In genomic region chr4:40955942-40956341, GRCm38 (mm10) we compare ENCODE assay signal across 26 mouse cellular contexts. TPM values are rescaled to one million over a fixed set of nuclear protein-coding genes. Genes with fewer than 3 reads are reported as not detected.
DNase-seq lines count a peak whose midpoint lies in the region; ATAC-seq and TF ChIP-seq lines count a peak whose summit lies in the region.
"Had no signal": no experiment of that assay in that cellular context is flagged by ENCODE, and none has a peak within 500 bp of the region (broad histone marks: within the 10 kb centered on the region; RNA-seq: fewer than 3 reads in every experiment).

No protein-coding gene starts in this region.

- no peaks in the 10 kb centered on the region for H3K27me3 ChIP-seq in MEL (ENCODE audit: control insufficient read depth in 1 of 2, insufficient read depth in 2 of 2, low read length in 2 of 2)
- H3K27me3 ChIP-seq in liver, embryonic 12.5 days (replicated peaks), result no peaks in the 10 kb centered on the region
- H3K27me3 ChIP-seq: hindbrain, embryonic 13.5 days; Patski had no signal

- WGBS in liver, embryonic 12.5 days (ENCODE audit: insufficient replicate concordance), result 34% methylated on average over 6 of the region's 6 CpGs

- TF ChIP-seq EP300 in MEL (IDR thresholded peaks at IDR 0.05; ENCODE audit: low read depth in 1 of 2, low read length in 2 of 2), result 0 out of 4 replicates have a peak, but pooled peaks of 1 of the 2 experiments have one; percentile 13

- H3K4me2 ChIP-seq in liver, embryonic 12.5 days, result no peak overlapping the region
- H3K4me2 ChIP-seq: hindbrain, embryonic 13.5 days had no signal

- TF ChIP-seq CTCF in MEL (IDR thresholded peaks at IDR 0.05 in 2 of 3, conservative IDR thresholded peaks at IDR 0.05 in 1 of 3; ENCODE audit: control insufficient read depth in 1 of 3, insufficient read depth in 1 of 3, low read depth in 2 of 3, low read length in 3 of 3, poor library complexity in 1 of 3, severe bottlenecking in 1 of 3), result no peak

- no peak overlapping the region for H3K9ac ChIP-seq in MEL (ENCODE audit: control insufficient read depth, low read depth, low read length, poor library complexity, severe bottlenecking)
- no peak overlapping the region for H3K9ac ChIP-seq in liver, embryonic 12.5 days
- H3K9ac ChIP-seq: hindbrain, embryonic 13.5 days had no signal

- H3K9me3 ChIP-seq in MEL (replicated peaks; ENCODE audit: insufficient read depth, low read length), result no peaks in the 10 kb centered on the region
- no peaks in the 10 kb centered on the region for H3K9me3 ChIP-seq in liver, embryonic 12.5 days (replicated peaks)
- H3K9me3 ChIP-seq: embryonic facial prominence, embryonic 10.5 days; G1E; heart, embryonic 10.5 days; hindbrain, embryonic 13.5 days had no signal

- H3K4me1 ChIP-seq in MEL (ENCODE audit: control insufficient read depth in 1 of 2, insufficient read depth in 2 of 2, low read length in 2 of 2), result no peaks in the 10 kb centered on the region; a peak in 1 of 4 replicates
- peaks cover 11% of the 10 kb centered on the region for H3K4me1 ChIP-seq in liver, embryonic 12.5 days
- H3K4me1 ChIP-seq: embryonic facial prominence, embryonic 10.5 days; heart, embryonic 10.5 days; hindbrain, embryonic 13.5 days had no signal

- ATAC-seq in liver, embryonic 12.5 days, result peak; percentile 59; the same call in 1 of the 2 replicates
- ATAC-seq in megakaryocyte-erythroid progenitor cell, adult 5-6 weeks (replicated peaks; ENCODE audit: low FRiP score, low TSS enrichment, poor library complexity, severe bottlenecking), result 0 out of 2 replicates have a peak, but pooled peaks have one; percentile 65
- ATAC-seq: activated CD4-positive, CD25-positive, alpha-beta regulatory T cell, adult 4 months; CD4-positive, CD25-positive, alpha-beta regulatory T cell, adult 4 months; forebrain, embryonic 14.5 days; hindbrain, postnatal 0 days; Patski had no signal

- no peak for TF ChIP-seq POLR2A in MEL (IDR thresholded peaks at IDR 0.05; ENCODE audit: control insufficient read depth in 1 of 2, insufficient read depth in 1 of 2, low read depth in 1 of 2, low read length in 2 of 2, poor library complexity in 1 of 2)

- no peak overlapping the region for H3K4me3 ChIP-seq in MEL (ENCODE audit: control insufficient read depth in 1 of 2, insufficient read depth in 1 of 2, low read depth in 2 of 2, low read length in 2 of 2)
- H3K4me3 ChIP-seq in liver, embryonic 12.5 days, result no peak overlapping the region
- H3K4me3 ChIP-seq: embryonic facial prominence, embryonic 10.5 days; gastrocnemius, adult 2 months; heart, embryonic 10.5 days; hindbrain, embryonic 13.5 days had no signal

- H3K36me3 ChIP-seq in MEL (ENCODE audit: control insufficient read depth in 1 of 2, insufficient read depth in 2 of 2, low read length in 2 of 2), result peaks cover 2 to 8% of the 10 kb centered on the region in 2 experiments; a peak in 3 of 4 replicates
- H3K36me3 ChIP-seq in liver, embryonic 12.5 days, result peaks cover 92% of the 10 kb centered on the region

- H3K79me2 ChIP-seq in MEL (ENCODE audit: control insufficient read depth, insufficient read depth, low read length, poor library complexity), result no peaks in the 10 kb centered on the region

- no peak overlapping the region for H3K27ac ChIP-seq in MEL (ENCODE audit: control insufficient read depth, low read depth, low read length)
- H3K27ac ChIP-seq in liver, embryonic 12.5 days, result 0 out of 2 replicates have a peak overlapping the region, but pooled peaks have one; percentile 20
- H3K27ac ChIP-seq: embryonic facial prominence, embryonic 10.5 days; heart, embryonic 10.5 days; hindbrain, embryonic 13.5 days; hindbrain, postnatal 0 days had no signal

- TF ChIP-seq RAD21 in MEL (IDR thresholded peaks at IDR 0.05; ENCODE audit: low read depth, low read length), result no peak

- DNase-seq in 416B (ENCODE audit: low read depth), result peak; percentile 26
- peak; percentile 38 for DNase-seq in MEL (ENCODE audit: low read depth, low spot score)
- DNase-seq in gastrocnemius, adult 8-10 months (ENCODE audit: low spot score in 2 of 2), result no peak
- DNase-seq in neural tube, embryonic 10.5 days (ENCODE audit: extremely low spot score, low spot score), result no peak
- DNase-seq: adrenal gland, postnatal 14 days; B cell, adult 2 months; cerebellum, adult 18-20 months; cerebellum, adult 9-11 months; cerebellum, postnatal 36 days; gastrocnemius, adult 2 months; gastrocnemius, postnatal 36 days; heart, adult 18-20 months; heart, postnatal 14 days had no signal

TF ChIP-seq in MEL, 35 proteins besides CTCF, POLR2A, EP300 and RAD21:
- TF ChIP-seq MAFK (IDR thresholded peaks at IDR 0.05; ENCODE audit: borderline replicate concordance, low read depth, low read length), result no peak
- TF ChIP-seq MYC (IDR thresholded peaks at IDR 0.05; ENCODE audit: low read depth, low read length), result 0 out of 2 replicates have a peak, but pooled peaks have one; percentile 5

RNA-seq across cellular contexts. Expression of gene Chmp5, which starts 7.7 kb away (rescaled TPM):
- 38.5 and 39.1 TPM in 2 replicates for total RNA-seq in MEL (2012; rRNA removed)
- polyA plus RNA-seq in MEL (2012; ENCODE audit: insufficient read depth in 1 of 2, insufficient read length in 2 of 2, low read depth in 1 of 2, low replicate concordance in 2 of 2, missing spikeins in 1 of 2), result 10 to 100 TPM in 1 of 2 experiments, not detected in 1; 34.7 TPM
- polyA plus RNA-seq in liver, embryonic 12.5 days (2016; fragmentation: Nextera tagmentation; extraction: Ambion mirVana), result 48.6 and 48.7 TPM in 2 replicates
- 24.2 and 31.7 TPM in 2 replicates for total RNA-seq in megakaryocyte-erythroid progenitor cell, adult 5-6 weeks (2014; fragmentation: Nextera tagmentation)
- 74.8 and 110 TPM in 2 replicates for total RNA-seq in megakaryocyte-erythroid progenitor cell, adult 5-6 weeks (2017)
- total RNA-seq in gastrocnemius, adult 8-10 months (2022), result 10 to 100 TPM; 20.6 to 21.7 (median 21.3) TPM

RNA-seq across cellular contexts. Expression of gene Bag1, which starts 7.8 kb away (rescaled TPM):
- total RNA-seq in MEL (2012; rRNA removed), result 175 and 194 TPM in 2 replicates
- polyA plus RNA-seq in MEL (2012; ENCODE audit: insufficient read depth in 1 of 2, insufficient read length in 2 of 2, low read depth in 1 of 2, low replicate concordance in 2 of 2, missing spikeins in 1 of 2), result 100 to 1,000 TPM in 1 of 2 experiments, not detected in 1; 235 TPM
- 185 and 192 TPM in 2 replicates for polyA plus RNA-seq in liver, embryonic 12.5 days (2016; fragmentation: Nextera tagmentation; extraction: Ambion mirVana)
- total RNA-seq in megakaryocyte-erythroid progenitor cell, adult 5-6 weeks (2014; fragmentation: Nextera tagmentation), result 224 and 246 TPM in 2 replicates
- 650 and 683 TPM in 2 replicates for total RNA-seq in megakaryocyte-erythroid progenitor cell, adult 5-6 weeks (2017)
- 100 to 1,000 TPM; 229 to 241 (median 229) TPM for total RNA-seq in gastrocnemius, adult 8-10 months (2022)

RNA-seq across cellular contexts. Expression of gene Nfx1, which starts 14.8 kb away (rescaled TPM):
- total RNA-seq in MEL (2012; rRNA removed), result 54.9 and 56.6 TPM in 2 replicates
- 10 to 100 TPM in 1 of 2 experiments, not detected in 1; 72.6 TPM for polyA plus RNA-seq in MEL (2012; ENCODE audit: insufficient read depth in 1 of 2, insufficient read length in 2 of 2, low read depth in 1 of 2, low replicate concordance in 2 of 2, missing spikeins in 1 of 2)
- polyA plus RNA-seq in liver, embryonic 12.5 days (2016; fragmentation: Nextera tagmentation; extraction: Ambion mirVana), result 53.5 and 55.7 TPM in 2 replicates
- total RNA-seq in megakaryocyte-erythroid progenitor cell, adult 5-6 weeks (2014; fragmentation: Nextera tagmentation), result 75.8 and 103 TPM in 2 replicates
- total RNA-seq in megakaryocyte-erythroid progenitor cell, adult 5-6 weeks (2017), result 74.3 and 77.6 TPM in 2 replicates
- 10 to 100 TPM; 19.9 to 22.8 (median 22.3) TPM for total RNA-seq in gastrocnemius, adult 8-10 months (2022)

RNA-seq across cellular contexts. Expression of gene Spink4, which starts 36.1 kb away (rescaled TPM):
- total RNA-seq in MEL (2012; rRNA removed), result 1.4 TPM in 1 of 2 replicates, not detected in the other
- under 1 TPM in 1 of 2 experiments, not detected in 1; 0.19 TPM for polyA plus RNA-seq in MEL (2012; ENCODE audit: insufficient read depth in 1 of 2, insufficient read length in 2 of 2, low read depth in 1 of 2, low replicate concordance in 2 of 2, missing spikeins in 1 of 2)
- 0.58 TPM in 1 of 2 replicates, not detected in the other for polyA plus RNA-seq in liver, embryonic 12.5 days (2016; fragmentation: Nextera tagmentation; extraction: Ambion mirVana)
- not detected in 2 replicates for total RNA-seq in megakaryocyte-erythroid progenitor cell, adult 5-6 weeks (2014; fragmentation: Nextera tagmentation)
- not detected in 2 replicates for total RNA-seq in megakaryocyte-erythroid progenitor cell, adult 5-6 weeks (2017)
- not detected for total RNA-seq in gastrocnemius, adult 8-10 months (2022)
- total RNA-seq: G1E; gastrocnemius, adult 2 months; gastrocnemius, postnatal 36 days; heart, adult 18-20 months; hematopoietic stem cell, adult 5-6 weeks; hindbrain, postnatal 0 days had no signal
- polyA plus RNA-seq: activated CD4-positive, CD25-positive, alpha-beta regulatory T cell, adult 4 months; CD4-positive, CD25-positive, alpha-beta regulatory T cell, adult 4 months; embryonic facial prominence, embryonic 10.5 days; embryonic facial prominence, embryonic 14.5 days; forebrain, embryonic 14.5 days; G1E; hindbrain, embryonic 13.5 days; hindbrain, postnatal 0 days; Patski had no signal

Comparison
In these comparisons a context has a peak if more than half of its experiments do, and no peak if none do; other contexts are left out.
1. DNase-seq: peak in 416B (single experiment) and MEL (single experiment); none in gastrocnemius, adult 8-10 months (0 of 2) and neural tube, embryonic 10.5 days (single experiment).